ENCODE assay signal across 9 mouse cellular contexts in the genomic region with DNA sequence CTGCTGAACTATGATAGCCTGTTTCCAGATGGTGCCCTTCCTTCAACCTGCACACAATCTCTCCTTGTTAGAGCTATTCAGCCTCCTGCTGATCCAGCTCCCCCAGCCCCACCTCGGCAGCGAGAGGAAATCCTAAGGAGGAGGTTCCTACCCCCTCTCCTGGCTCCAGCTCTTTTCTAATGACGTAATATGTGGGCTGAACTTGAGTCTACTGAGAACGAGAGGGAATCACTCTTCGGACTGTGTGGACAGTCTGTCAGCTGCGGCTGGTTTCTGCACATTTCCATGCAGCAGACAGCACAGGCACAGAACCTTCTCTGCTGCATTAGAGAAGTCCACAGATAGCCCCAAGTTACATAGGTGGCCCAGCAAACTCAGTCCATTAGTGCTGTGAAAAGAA. TPM values are rescaled to one million over a fixed set of nuclear protein-coding genes. Genes with fewer than 3 reads are reported as not detected.
A peak's percentile ranks its signal among the peaks of the same experiment; 100 is the strongest.
DNase-seq lines count a peak whose midpoint lies in the region; ATAC-seq and TF ChIP-seq lines count a peak whose summit lies in the region.
"Had no signal": no experiment of that assay in that cellular context is flagged by ENCODE, and none has a peak within 500 bp of the region (broad histone marks: within the 10 kb centered on the region; RNA-seq: fewer than 3 reads in every experiment).

No protein-coding gene starts in this region.

- peak overlapping the region; percentile 35 for H3K4me2 ChIP-seq in forebrain, embryonic 14.5 days (ENCODE audit: low read length)

- 3% methylated on average over 6 of the region's 6 CpGs for WGBS in forebrain, embryonic 14.5 days

- H3K9me3 ChIP-seq in forebrain, embryonic 14.5 days (replicated peaks; ENCODE audit: control insufficient read depth, low read length) = no peaks in the 10 kb centered on the region

- no peaks in the 10 kb centered on the region for H3K27me3 ChIP-seq in forebrain, embryonic 14.5 days (replicated peaks; ENCODE audit: control insufficient read depth, insufficient read depth, low read length)

- ATAC-seq in forebrain, embryonic 14.5 days = peak; percentile 89

- peak overlapping the region; percentile 39 for H3K4me3 ChIP-seq in layer of hippocampus, adult 2 months
- no peak overlapping the region for H3K4me3 ChIP-seq in forebrain, embryonic 14.5 days (ENCODE audit: low read depth, low read length)
- H3K4me3 ChIP-seq: erythroblast, embryonic 14.5 days had no signal

- intact Hi-C loops in heart, postnatal 10 days (cut with DNase I) = no loop called here

- H3K27ac ChIP-seq in layer of hippocampus, adult 2 months = no peak overlapping the region
- peak overlapping the region; percentile 45; the same call in 1 of the 2 replicates for H3K27ac ChIP-seq in forebrain, embryonic 14.5 days (ENCODE audit: low read depth, low read length)

- peaks cover 12% of the 10 kb centered on the region for H3K4me1 ChIP-seq in forebrain, embryonic 14.5 days (ENCODE audit: control insufficient read depth, insufficient read depth, low read length)

- no peaks in the 10 kb centered on the region for H3K36me3 ChIP-seq in forebrain, embryonic 14.5 days (ENCODE audit: control insufficient read depth, insufficient read depth, low read length)

- peak in 1 of 2 experiments; percentile 30 for DNase-seq in layer of hippocampus, adult 2 months (ENCODE audit: low spot score in 2 of 2)
- DNase-seq in layer of hippocampus, adult 9-10 months (ENCODE audit: low spot score) = no peak
- peak; percentile 87 for DNase-seq in forebrain, embryonic 14.5 days (ENCODE audit: low spot score)
- peak; percentile 67 to 68 for DNase-seq in heart, postnatal 10 days
- peak; percentile 58 for DNase-seq in kidney, postnatal 14 days
- peak; percentile 45 to 53 for DNase-seq in lung, postnatal 4 days
- peak; percentile 26 for DNase-seq in right cerebral cortex, postnatal 25 days
- DNase-seq in spleen, postnatal 10 days (ENCODE audit: low spot score in 2 of 2) = no peak

- no peak overlapping the region for H3K9ac ChIP-seq in forebrain, embryonic 14.5 days (ENCODE audit: low read length)

- no peak for TF ChIP-seq CTCF in layer of hippocampus, adult 2 months (conservative IDR thresholded peaks at IDR 0.05)

RNA-seq across cellular contexts. Expression of gene Angptl1, which starts 0.3 kb away (rescaled TPM):
- total RNA-seq in layer of hippocampus, adult 2 months (2021) = under 1 TPM; 0.79 to 0.92 TPM
- 0.57 and 1.1 TPM in 2 replicates for polyA plus RNA-seq in forebrain, embryonic 14.5 days (2014; fragmentation: Nextera tagmentation; extraction: Ambion mirVana)
- 1 to 10 TPM; 2.4 to 2.5 TPM for total RNA-seq in heart, postnatal 10 days (2021)
- polyA plus RNA-seq: erythroblast, embryonic 14.5 days had no signal

Comparison
In these comparisons a context has a peak if more than half of its experiments do, and no peak if none do; other contexts are left out.
1. DNase-seq: peak in forebrain, embryonic 14.5 days (single experiment), heart, postnatal 10 days (2 of 2), kidney, postnatal 14 days (single experiment), lung, postnatal 4 days (2 of 2) and right cerebral cortex, postnatal 25 days (single experiment); none in layer of hippocampus, adult 9-10 months (single experiment) and spleen, postnatal 10 days (0 of 2).